Mouse (Mus musculus): ENCODE results near the gene Nupl1. TPM values are rescaled to one million over a fixed set of nuclear protein-coding genes. Genes with fewer than 3 reads are reported as not detected.

The Nupl1 gene
- polyA plus RNA-seq (2015; fragmentation: Illumina TruSeq; extraction: RNeasy Lipid Tissue Mini Kit (QIAGEN cat#74804); ENCODE audit: low read depth, low replicate concordance), result not detected

GRCm38 (mm10) chr14:60251281-60252003 lies at the start of gene Nupl1, which contains the start of gene Gm49336:
TSS of gene Nupl1 (minus strand) at chr14:60251431.
TSS of gene Gm49336 (minus strand) at chr14:60251507.

GRCm38 (mm10) chr14:60264990-60265876 lies 14.0 kb upstream of the Nupl1 start, which contains the start of gene Mtmr6:
TSS of gene Mtmr6 (plus strand) at chr14:60265228.

GRCm38 (mm10) chr14:60196884-60197283 lies 54.3 kb downstream of the Nupl1 start, which contains the start of gene Atp8a2:
TSS of gene Atp8a2 (minus strand) at chr14:60197179.

Other genes with a start within 250 kb of the Nupl1 start
- 17.3 TPM for gene Atp8a2, start 54.3 kb downstream of the Nupl1 start, polyA plus RNA-seq (2015; fragmentation: Illumina TruSeq; extraction: RNeasy Lipid Tissue Mini Kit (QIAGEN cat#74804); ENCODE audit: low read depth, low replicate concordance)
- 62.5 TPM for gene Gm49336, start 76 bp upstream of the Nupl1 start, polyA plus RNA-seq (2015; fragmentation: Illumina TruSeq; extraction: RNeasy Lipid Tissue Mini Kit (QIAGEN cat#74804); ENCODE audit: low read depth, low replicate concordance)
- 142 TPM for gene Mtmr6, start 13.8 kb upstream of the Nupl1 start, polyA plus RNA-seq (2015; fragmentation: Illumina TruSeq; extraction: RNeasy Lipid Tissue Mini Kit (QIAGEN cat#74804); ENCODE audit: low read depth, low replicate concordance)
- gene Amer2, start 121.8 kb upstream of the Nupl1 start, polyA plus RNA-seq (2015; fragmentation: Illumina TruSeq; extraction: RNeasy Lipid Tissue Mini Kit (QIAGEN cat#74804); ENCODE audit: low read depth, low replicate concordance), result 20.9 TPM

Measured in brain, adult 10 weeks (tissue).